Mouse (Mus musculus) ES-CJ7 (cell line): Measurements from ENCODE around the gene Htr5a.

Experiments used
- DNase-seq: peaks from one replicate; pipeline ENCODE4 v3.0.0; 2011; ENCODE audit warnings: low read depth, low spot score

Htr5a gene

DNA sequence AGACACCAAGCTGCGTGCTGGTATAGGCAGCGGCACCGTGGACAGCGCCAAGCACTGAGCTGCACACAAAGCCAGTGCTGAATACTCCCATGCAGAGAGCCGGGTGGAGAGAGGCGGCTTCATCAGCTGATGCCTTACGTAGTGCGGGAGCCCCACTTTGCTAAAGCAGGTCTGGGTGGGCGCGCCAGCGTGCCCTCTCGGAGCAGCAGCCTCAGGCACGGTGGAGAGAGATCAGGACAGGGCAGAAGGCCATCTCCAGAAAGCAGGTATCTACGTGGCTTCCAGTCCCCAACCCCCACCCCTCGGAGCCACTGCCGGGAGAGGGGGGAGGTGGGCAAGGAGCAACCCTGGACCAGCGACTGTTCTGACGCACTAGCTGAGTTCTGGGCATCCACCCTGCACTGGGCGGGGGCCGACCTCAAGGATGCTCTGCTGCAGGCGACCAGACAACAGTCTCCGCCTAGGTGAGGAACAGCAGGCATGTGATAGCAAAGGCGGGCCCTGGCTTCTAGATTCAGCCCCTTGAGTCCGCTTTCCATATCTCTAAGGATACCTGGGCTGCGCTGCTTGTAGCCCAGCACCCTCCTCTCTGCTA lies at the start of gene Htr5a:
Gene Htr5a, plus strand, starts transcription at position 449 of the 595 bp plus-strand sequence.
- peak; percentile 83 for DNase-seq

GRCm38 (mm10) chr5:27792173-27792470 lies 49.8 kb upstream of the Htr5a start:
- DNase-seq, result no peak

DNA sequence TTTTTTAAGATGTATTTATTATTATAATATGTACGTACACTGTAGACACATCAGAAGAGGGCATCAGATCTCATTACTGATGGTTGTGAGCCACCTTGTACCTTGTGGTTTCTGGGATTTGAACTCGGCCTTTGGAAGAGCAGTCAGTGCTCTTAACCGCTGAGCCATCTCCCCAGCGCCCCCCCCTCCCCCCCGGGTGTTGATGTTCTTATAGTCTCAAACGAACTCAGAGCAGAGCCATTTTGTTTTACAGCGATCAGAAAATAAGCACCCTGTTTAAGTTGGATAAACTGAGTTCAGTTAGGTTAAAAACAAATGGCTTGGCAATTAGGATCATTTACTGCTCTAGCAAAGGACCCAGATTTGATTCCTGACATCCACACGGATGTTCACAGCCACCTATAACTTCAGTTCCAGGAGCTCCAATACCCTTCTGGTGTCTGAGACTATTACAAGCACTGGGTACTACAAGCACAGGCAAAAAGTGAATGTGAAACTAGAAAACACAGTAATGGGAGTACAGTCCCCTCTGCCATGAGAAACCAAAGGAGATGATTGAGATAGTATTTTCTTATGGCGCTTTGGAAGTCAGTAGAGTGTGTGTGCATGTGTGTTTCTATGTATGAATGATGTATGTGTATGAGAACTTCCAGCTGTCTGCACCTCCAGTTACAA lies 49.3 kb upstream of the Htr5a start:
- DNase-seq, result peak; percentile 31

DNA sequence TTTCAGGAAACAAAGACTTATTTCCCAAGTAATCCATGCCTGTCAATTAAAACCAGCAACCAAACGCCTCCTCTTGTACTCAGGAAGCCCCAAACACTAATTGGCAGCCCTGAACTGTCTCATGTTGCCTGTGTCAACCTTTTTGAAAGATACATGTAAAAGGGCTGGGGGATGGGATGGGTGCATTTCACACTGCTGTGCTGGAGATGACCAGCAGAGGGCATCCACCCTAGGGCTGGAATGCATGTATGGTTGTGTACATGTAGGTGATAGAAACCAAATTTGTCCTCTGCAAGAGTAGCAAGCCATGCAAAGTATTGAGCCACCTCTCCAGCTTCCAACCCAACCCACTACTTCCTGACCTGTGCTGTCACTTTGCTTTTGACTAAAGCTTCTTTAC lies 48.0 kb upstream of the Htr5a start:
- DNase-seq, result peak; percentile 86

DNA sequence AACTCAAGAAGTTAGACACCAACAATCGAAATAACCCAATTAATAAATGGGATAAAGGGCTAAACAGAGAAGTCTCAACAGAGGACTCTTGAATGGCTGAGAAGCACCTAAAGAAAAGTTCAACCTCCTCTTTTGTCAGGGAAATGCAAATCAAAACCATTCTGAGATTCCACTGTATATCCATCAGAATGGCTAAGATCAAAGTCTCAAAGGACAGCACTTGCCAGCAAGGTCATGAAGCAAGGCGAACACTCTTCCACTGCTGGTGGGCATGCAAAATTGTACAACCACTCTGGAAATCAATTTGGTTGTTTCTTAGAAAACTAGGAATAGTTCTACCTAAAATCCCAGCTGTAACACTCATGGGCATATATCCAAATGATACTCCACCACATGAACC lies 27.7 kb upstream of the Htr5a start:
- DNase-seq, result peak; percentile 87

- peak; percentile 94 for DNase-seq
These were observed 22.9 kb upstream of the Htr5a start for GRCm38 (mm10) chr5:27818840-27819672.

GRCm38 (mm10) chr5:27821161-27821560 lies 20.8 kb upstream of the Htr5a start:
- DNase-seq, result no peak

DNA sequence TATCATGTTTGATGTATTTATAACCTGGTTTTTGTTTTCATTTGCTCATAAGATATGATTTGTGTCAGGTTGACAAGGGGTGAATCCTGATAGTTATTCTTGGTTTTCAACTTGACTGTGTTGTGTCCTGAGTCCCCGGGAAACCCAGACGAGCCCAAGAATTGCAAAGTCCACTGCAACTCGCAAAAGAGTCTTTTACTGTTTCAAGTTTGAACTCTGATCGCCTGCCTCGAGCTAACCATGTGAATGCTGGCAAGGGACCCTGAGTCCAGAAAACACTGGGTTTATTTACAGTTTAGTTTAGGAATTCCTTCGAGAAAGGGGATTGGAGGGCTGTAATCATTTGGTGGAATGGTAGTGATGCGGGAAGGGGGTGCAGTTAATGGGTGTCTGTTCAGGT lies 14.0 kb upstream of the Htr5a start:
- DNase-seq, result no peak

DNA sequence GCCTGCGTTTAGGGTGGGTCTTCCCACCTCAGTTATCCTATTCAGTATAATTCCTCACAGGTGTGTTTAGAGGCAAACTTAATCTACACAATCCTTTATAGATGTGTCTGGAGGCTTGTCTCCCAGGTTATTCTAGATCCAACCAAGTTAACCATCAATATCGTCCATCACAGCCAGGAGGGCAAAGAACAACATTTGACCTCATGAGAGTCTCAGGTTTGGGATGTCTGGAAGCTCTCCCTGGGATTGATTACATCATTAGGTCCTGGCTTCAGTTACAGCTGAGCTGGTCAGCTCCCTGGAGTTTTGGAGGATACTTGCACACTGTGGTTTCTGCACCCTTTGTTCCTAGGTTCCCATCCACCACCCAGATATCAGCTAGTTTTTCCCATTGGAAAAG lies 6.9 kb upstream of the Htr5a start:
- DNase-seq, result no peak

- peak; percentile 41 for DNase-seq
These were observed 3.9 kb upstream of the Htr5a start for GRCm38 (mm10) chr5:27838061-27838460.

DNA sequence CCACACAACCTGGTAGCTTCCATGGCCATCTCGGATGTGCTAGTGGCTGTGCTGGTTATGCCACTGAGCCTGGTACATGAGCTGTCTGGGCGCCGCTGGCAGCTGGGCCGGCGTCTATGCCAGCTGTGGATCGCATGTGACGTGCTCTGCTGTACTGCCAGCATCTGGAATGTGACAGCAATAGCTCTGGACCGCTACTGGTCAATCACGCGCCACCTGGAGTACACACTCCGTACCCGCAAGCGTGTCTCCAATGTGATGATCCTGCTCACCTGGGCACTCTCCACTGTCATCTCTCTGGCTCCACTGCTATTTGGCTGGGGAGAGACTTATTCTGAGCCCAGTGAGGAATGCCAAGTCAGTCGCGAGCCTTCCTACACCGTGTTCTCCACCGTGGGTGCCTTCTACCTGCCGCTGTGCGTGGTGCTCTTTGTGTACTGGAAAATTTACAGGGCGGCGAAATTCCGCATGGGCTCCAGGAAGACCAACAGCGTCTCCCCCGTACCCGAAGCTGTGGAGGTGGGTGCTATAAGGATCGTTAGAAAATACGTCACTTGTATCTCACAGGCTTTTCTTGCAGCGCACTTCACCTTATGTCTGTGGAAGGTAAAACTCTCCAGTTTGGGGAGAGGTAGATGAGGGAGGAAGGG lies 847 bp downstream of the Htr5a start:
- peak; percentile 53 for DNase-seq

GRCm38 (mm10) chr5:27846979-27847378 lies 5.0 kb downstream of the Htr5a start:
- no peak for DNase-seq

DNA sequence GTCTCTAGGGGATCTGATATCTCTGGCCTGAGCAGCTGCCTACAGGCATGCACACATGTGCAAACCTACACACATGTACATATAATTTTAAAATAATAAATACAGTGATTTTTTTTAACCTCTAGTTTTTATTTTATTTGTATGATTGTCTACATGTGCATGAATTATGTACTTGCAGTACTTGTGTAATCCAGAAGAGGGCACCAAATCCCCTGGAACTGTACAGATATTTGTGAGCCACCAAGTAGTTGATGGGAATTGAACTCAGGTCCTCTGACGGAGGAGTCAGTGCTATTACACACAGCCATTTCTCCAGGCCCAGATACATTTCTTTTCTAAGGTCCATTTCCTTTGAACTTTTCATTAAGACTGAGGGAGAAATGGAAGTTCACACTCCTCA lies 12.3 kb downstream of the Htr5a start:
- DNase-seq, result peak; percentile 48

- no peak for DNase-seq
These were observed 13.8 kb downstream of the Htr5a start for GRCm38 (mm10) chr5:27855726-27856125.

DNA sequence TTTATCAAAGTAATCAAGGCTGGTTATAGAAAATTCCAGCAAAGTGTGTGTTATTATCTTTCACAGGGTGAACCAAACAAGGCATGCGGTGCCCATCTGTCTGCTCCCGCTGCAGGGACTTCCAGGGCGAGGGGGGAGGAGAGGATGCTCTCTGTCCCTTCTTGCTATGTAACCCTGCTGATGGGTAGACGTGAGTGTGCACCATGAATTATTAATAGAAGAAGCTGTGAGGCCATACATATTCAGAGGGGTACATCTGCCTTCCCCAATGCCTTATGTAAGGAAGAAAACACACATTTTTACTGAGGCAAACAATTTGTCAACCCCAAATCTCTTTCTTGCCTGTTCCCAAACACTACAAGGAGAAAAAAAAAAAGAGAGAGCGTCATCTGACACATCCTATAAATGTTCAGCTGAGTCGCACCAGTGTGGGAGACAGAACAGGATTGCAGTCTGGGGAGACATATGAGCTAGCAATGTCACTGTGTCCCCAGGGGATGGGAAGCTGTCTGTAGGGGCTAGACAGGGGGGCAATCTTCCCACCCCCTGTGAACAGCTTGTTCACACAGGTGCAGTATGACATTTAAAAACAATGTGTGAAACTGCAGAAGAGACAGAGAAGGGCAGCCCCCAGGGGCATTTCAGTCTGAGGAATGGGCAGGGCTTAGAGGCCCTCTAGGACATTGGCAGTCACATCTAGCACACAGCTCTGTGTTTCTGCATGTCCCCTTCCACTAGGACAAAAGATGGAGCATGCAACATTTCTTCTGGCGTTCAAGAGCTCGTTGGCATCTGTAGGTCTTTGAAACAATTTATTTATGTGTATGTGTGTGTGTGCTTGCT lies 31.5 kb downstream of the Htr5a start:
- DNase-seq, result no peak

- no peak for DNase-seq
These were observed 32.3 kb downstream of the Htr5a start for GRCm38 (mm10) chr5:27874211-27874610.

GRCm38 (mm10) chr5:27875341-27876105 lies 33.6 kb downstream of the Htr5a start:
- no peak for DNase-seq

GRCm38 (mm10) chr5:27878356-27878755 lies 36.4 kb downstream of the Htr5a start:
- no peak for DNase-seq

- DNase-seq, result no peak
These were observed 37.8 kb downstream of the Htr5a start for GRCm38 (mm10) chr5:27879726-27880125.

GRCm38 (mm10) chr5:27880329-27881036 lies 38.5 kb downstream of the Htr5a start:
- DNase-seq, result no peak
